Mouse (Mus musculus): ENCODE measurements around the gene Zfp954. TPM values are rescaled to one million over a fixed set of nuclear protein-coding genes. Genes with fewer than 3 reads are reported as not detected.

The Zfp954 gene
- polyA plus RNA-seq (2014; fragmentation: Illumina TruSeq; extraction: RNeasy Lipid Tissue Mini Kit (QIAGEN cat#74804); ENCODE audit: low read depth, low replicate concordance), result 4.1 TPM

GRCm38 (mm10) chr7:7120921-7121601 lies at the start of gene Zfp954:
Zfp954 (minus strand) TSS chr7:7121488.

GRCm38 (mm10) chr7:7136379-7136866 lies 15.1 kb upstream of the Zfp954 start, which contains the start of gene Zfp773:
Zfp773 (minus strand) TSS chr7:7136755.

Other genes starting within 250 kb of the Zfp954 start
- gene Aurkc, start 126.2 kb downstream of the Zfp954 start, polyA plus RNA-seq (2014; fragmentation: Illumina TruSeq; extraction: RNeasy Lipid Tissue Mini Kit (QIAGEN cat#74804); ENCODE audit: low read depth, low replicate concordance), result not detected
- 0.50 TPM for gene Zfp773, start 15.3 kb upstream of the Zfp954 start, polyA plus RNA-seq (2014; fragmentation: Illumina TruSeq; extraction: RNeasy Lipid Tissue Mini Kit (QIAGEN cat#74804); ENCODE audit: low read depth, low replicate concordance)
- gene Zfp418, start 49.8 kb upstream of the Zfp954 start, polyA plus RNA-seq (2014; fragmentation: Illumina TruSeq; extraction: RNeasy Lipid Tissue Mini Kit (QIAGEN cat#74804); ENCODE audit: low read depth, low replicate concordance), result 2.1 TPM
- 2.3 TPM for gene Zfp772, start 88.5 kb upstream of the Zfp954 start, polyA plus RNA-seq (2014; fragmentation: Illumina TruSeq; extraction: RNeasy Lipid Tissue Mini Kit (QIAGEN cat#74804); ENCODE audit: low read depth, low replicate concordance)
- gene Vmn2r29, start 125.8 kb upstream of the Zfp954 start, polyA plus RNA-seq (2014; fragmentation: Illumina TruSeq; extraction: RNeasy Lipid Tissue Mini Kit (QIAGEN cat#74804); ENCODE audit: low read depth, low replicate concordance), result 3.3 TPM
- gene Gm45844, start 156.8 kb upstream of the Zfp954 start, polyA plus RNA-seq (2014; fragmentation: Illumina TruSeq; extraction: RNeasy Lipid Tissue Mini Kit (QIAGEN cat#74804); ENCODE audit: low read depth, low replicate concordance), result 4.6 TPM
- gene Clcn4, start 179.4 kb upstream of the Zfp954 start, polyA plus RNA-seq (2014; fragmentation: Illumina TruSeq; extraction: RNeasy Lipid Tissue Mini Kit (QIAGEN cat#74804); ENCODE audit: low read depth, low replicate concordance), result 49.8 TPM
- gene Vmn2r30, start 216.1 kb upstream of the Zfp954 start, polyA plus RNA-seq (2014; fragmentation: Illumina TruSeq; extraction: RNeasy Lipid Tissue Mini Kit (QIAGEN cat#74804); ENCODE audit: low read depth, low replicate concordance), result not detected

Data from liver, adult 10 weeks (tissue).